Mouse (Mus musculus) urinary bladder, postnatal 25 days (tissue): ENCODE results near the gene Hnrnpu.
A peak's percentile ranks its signal among the peaks of the same experiment; 100 is the strongest.
"Not testable (repeated sequence)": the region's sequence is repeated elsewhere in the genome, so short reads cannot be mapped to it uniquely, and the experiment has no call there.

Experiments used
- DNase-seq: peaks from one replicate; pipeline ENCODE4 v3.0.0; 2022; ENCODE audit warnings: low spot score

The Hnrnpu gene

DNA sequence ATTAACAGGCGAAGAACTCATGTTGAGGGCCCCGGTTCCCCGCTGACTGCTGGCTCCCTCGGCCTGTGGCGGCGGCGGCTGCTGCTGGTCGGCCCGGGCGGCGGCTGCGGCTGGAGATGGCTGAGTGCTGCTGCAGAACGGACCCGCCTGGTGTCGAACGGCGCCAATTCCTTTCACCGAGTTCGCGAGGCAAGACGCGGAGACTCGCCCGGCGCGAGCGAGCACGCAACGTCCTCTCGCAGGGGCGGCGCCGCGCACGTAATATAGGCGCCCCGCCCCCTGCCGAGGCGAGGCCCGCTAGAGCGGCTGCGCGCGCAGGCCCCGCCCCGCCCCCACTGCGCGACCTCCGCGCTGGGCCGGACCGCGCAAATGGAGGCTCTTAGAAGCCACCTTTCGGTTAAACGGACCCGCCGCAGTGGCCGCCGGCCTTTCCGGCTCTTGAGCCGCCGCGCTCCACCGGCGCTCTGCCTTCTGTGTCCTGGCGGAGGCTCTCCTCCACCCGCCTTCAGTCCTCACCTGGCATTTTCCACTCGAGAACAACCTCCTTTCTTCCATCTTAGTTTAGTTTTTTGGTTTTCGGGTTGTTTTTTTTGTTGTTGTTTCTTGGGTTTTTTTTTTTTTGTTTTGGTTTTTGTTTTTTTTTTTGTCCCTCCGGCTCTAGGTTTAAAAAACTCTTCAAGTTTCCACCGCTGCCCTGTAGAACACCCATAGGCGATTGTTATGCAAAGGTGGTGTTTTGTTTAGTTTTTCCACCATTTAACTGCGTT, at the start of gene Hnrnpu:
Hnrnpu (minus strand) TSS at position 247 of the 767 bp plus-strand sequence.
- peak; percentile 97 for DNase-seq

DNA sequence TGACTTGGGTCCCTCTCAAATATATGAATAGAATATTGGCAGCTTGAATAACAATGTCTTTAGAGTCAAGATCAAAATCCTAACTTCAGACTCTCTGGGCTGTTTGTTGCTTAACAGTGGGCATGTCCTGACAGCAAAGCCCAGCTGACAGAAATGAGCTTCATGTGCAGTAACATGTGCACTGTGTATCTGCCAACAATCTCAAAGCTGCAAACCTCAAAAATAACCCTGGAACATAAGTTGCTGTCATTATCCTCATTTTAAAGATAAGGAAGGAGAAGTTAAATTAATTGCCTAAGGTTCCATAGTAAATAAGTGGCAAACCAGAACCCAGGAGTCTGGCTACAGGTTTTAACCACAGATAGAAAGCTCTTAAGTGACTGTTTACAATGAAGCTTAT, 44.6 kb upstream of the Hnrnpu start:
- no peak for DNase-seq

DNA sequence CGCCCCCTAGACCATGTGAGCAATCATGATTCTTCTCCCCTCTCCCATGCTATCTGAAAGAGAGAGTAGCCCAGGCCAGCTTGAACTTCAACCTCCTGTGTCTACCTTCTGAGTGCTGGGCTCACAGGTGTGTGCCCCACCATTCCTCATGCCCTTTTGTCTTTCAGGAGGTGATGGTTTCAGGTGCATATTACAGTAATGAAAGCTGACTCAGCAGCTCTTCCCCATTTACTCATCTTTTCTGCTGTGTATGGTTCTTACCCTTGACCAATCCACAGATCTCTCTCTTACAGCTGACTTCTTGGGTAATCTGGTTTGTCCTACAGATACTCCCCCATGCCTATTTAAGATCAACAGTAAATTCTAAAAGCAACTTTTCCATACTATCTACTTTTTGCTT, 41.6 kb upstream of the Hnrnpu start:
- DNase-seq = no peak

- no peak for DNase-seq
Measured at GRCm38 (mm10) chr1:178378115-178378514, 40.5 kb upstream of the Hnrnpu start.

- no peak for DNase-seq
Measured at GRCm38 (mm10) chr1:178376907-178377306, 39.3 kb upstream of the Hnrnpu start.

- DNase-seq = no peak
Measured at GRCm38 (mm10) chr1:178376061-178376460, 38.5 kb upstream of the Hnrnpu start.

DNA sequence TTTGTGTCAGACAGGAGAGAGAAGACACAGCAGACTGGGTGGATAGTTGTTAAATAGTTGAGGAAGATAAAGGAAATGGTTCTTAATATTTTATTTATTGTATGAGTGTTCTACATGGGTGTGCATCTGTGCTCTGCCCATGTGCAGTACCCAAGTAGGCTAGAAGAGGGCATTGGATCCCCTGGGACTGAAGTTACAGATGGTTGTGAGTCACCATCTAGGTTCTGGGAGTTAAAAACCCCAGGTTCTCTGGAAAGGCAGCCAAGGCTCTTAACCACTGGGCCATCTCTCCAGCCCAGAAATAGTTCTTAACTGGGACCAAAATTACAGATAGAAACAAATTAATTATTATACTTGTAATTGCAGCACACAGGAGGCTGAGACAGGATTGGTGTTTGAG, 37.8 kb upstream of the Hnrnpu start:
- no peak for DNase-seq

GRCm38 (mm10) chr1:178372681-178373080, 35.1 kb upstream of the Hnrnpu start:
- no peak for DNase-seq

DNA sequence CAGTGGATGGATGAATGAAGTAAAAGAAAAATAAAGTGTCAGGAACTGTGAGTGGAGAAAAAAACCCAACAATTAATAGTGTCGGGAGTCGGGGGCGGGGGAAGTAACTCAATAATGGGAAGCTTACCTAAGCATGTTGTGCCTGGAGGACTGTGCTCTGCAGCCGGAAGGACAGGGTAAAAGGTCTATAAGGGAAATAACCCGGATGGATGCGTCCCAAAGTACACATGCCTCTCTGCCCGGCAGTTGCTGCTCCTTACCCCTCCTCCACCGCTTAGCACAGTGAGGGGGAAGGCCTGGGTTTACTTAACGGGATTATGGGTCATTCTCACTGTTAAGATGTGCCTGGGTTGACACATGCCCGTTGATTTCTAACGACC, 31.7 kb upstream of the Hnrnpu start:
- DNase-seq = peak; percentile 33

DNA sequence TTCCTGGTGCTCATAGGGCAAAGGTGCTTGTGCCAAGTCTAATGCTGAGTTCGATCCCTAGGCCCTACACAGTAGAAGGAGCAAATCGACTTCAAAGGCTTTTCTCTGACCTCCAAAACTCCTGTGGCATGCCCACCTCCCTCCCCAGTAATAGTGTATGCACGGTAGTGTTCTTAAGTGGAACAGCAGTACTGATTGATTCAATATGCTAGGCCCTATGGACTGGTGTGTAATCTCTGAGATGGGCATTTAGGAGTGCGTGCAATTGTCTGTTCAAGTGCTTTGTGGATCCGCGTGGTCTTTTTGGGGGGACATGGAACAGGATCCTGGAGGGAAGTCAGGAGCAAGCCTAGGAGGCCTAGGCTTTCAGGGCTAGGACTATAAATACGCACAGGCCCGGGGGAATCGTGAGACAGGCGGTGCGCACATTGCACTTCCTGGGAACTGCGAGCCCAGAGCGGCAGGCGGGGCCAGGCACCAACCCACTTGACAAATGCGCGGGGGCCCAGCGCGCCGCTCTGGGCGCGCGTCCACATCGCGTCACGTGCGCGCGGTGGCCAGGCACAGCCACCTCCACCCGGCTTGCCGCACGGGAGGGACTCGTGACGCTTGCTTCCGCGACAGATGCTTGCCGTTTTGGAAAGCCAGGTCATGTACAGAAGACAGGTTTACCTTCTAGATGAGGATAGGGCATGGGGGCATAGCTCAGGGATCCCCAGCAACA, 31.1 kb upstream of the Hnrnpu start:
- DNase-seq = peak; percentile 82

- DNase-seq = no peak
Measured at GRCm38 (mm10) chr1:178368121-178368520, 30.5 kb upstream of the Hnrnpu start.

DNA sequence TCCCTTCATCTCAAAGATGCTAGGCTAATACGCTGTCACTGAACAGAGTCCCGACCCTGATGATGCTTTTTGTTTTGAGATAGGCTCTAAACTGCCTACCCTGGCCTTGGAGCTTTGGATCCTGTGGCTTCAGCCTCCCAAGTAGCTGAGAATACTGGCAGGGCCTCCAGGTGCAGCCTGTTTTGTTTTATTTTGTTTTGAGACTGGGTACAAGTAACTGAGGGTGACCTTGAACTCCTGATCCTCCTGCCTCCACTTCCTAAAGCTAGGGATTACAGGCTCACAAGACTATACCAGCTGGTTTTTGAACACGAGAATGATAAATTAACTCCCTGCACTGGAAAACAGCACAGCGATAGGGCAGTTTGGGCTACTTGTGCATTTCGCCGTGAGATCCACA, 27.6 kb upstream of the Hnrnpu start:
- DNase-seq = no peak

GRCm38 (mm10) chr1:178360702-178361101, 23.1 kb upstream of the Hnrnpu start:
- DNase-seq = no peak

DNA sequence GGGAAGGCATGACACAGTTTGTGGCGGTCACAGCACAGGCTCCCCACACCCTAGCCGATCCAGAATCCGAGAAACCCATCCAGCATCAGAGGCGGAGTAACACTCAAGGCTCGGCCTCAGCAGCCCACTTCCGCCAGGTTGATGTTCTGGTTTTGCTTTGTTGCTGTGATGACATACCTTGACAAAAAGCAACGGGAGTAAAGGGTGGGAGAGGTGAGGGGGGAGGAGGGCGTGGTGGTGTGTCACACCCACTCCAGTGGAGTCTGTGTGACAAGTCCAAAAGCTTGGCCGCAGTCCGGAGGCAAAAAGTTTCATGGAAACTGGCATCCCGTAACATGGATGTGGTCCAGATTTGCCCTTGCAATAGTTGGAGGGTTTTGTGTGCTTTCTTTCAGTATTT, 22.7 kb upstream of the Hnrnpu start:
- DNase-seq = no peak

- DNase-seq = no peak
Measured at GRCm38 (mm10) chr1:178357776-178358710, 20.4 kb upstream of the Hnrnpu start.

- no peak for DNase-seq
Measured at GRCm38 (mm10) chr1:178354576-178354975, 17.0 kb upstream of the Hnrnpu start.

DNA sequence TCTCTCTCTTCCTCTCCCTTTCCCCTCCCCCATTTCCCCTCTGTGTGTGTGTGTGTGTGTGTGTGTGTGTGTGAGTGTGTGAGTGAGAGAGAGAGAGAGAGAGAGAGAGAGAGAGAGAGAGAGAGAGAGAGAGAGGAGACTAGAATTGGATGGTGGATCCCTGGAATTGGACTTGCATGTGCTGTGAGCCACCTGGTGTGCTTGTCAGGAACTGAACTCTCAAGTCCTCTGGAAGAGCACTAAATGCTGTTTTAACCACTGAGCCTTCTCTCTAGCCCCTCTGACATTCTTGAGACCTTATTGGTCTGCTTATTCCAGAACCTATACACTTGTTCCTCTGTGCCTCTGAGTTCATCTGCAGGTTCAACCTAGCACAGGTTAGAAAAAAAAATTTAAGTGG, 14.0 kb upstream of the Hnrnpu start:
- DNase-seq = no peak

DNA sequence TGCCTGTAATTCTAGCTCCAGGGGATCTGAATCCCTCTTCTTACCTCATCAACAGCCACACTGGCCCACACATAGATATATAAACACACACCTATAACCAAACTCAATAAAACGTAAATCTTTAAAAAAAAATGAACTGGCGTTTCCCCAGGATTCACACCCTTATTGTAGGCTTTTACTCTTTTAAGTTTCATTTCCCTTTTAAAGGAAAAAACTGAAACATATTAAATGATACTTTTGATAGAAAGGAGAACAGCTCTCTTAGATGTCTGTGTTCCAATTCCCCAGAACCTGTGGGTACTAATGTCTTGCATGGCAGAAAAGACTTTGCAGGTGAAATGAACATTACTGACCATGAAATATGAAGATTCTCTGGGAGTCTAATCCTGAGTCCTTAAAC, 13.2 kb upstream of the Hnrnpu start:
- DNase-seq = no peak

GRCm38 (mm10) chr1:178344071-178344805, 6.6 kb upstream of the Hnrnpu start:
- not testable (repeated sequence) for DNase-seq

- no peak for DNase-seq
Measured at GRCm38 (mm10) chr1:178342612-178343011, 5.0 kb upstream of the Hnrnpu start.

DNA sequence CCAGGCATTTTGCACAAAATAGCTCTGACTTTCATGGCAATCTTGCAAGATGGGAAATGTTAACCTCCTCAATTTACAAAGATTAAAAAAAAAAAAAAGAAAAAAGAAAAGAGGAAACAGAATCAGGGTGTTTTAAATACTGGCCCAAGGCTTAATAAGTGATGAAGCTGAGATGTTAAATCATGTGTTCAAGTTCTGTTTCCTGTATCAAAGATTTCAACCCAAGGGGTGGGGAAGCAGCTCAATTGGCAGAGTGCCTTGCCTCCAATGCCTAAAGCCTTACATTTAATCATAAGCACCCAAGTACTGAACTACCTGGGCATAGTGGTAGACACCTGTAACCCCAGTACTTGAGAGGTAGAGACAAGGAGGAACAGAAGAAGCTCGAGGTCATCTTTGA, 4.5 kb upstream of the Hnrnpu start:
- no peak for DNase-seq

GRCm38 (mm10) chr1:178341435-178341834, 3.8 kb upstream of the Hnrnpu start:
- DNase-seq = no peak
